Mouse (Mus musculus): Measurements from ENCODE around the gene Pi4k2a. TPM values are rescaled to one million over a fixed set of nuclear protein-coding genes. Genes with fewer than 3 reads are reported as not detected.

Pi4k2a gene
- 29.0 and 29.6 TPM in 2 replicates for polyA plus RNA-seq (2015; fragmentation: Nextera tagmentation; extraction: Ambion mirVana)

GRCm38 (mm10) chr19:42089748-42090595 is at the start of gene Pi4k2a:
Gene Pi4k2a, plus strand, starts transcription at chr19:42090470.
- peak within 1 kb of the TSS; percentile 91 for H3K4me3 ChIP-seq
- peak; percentile 98 for ATAC-seq (ENCODE audit: low FRiP score, low read depth)
- H3K4me2 ChIP-seq (replicated peaks), result peak within 1 kb of the TSS; percentile 86
- H3K36me3 ChIP-seq, result peaks cover 15% of the 10 kb centered on the region
- peak within 1 kb of the TSS; percentile 86 for H3K27ac ChIP-seq
- peaks cover 29% of the 10 kb centered on the region for H3K4me1 ChIP-seq
- WGBS, result under 1% methylated on average over 55 of the region's 55 CpGs
- no peaks in the 10 kb centered on the region for H3K9me3 ChIP-seq
- H3K9ac ChIP-seq, result peak within 1 kb of the TSS; percentile 91
- no peaks in the 10 kb centered on the region for H3K27me3 ChIP-seq

GRCm38 (mm10) chr19:42043988-42044387 is 46.3 kb upstream of the Pi4k2a start:
- no peaks in the 10 kb centered on the region; the same call in 1 of the 2 replicates for H3K9me3 ChIP-seq
- no peaks in the 10 kb centered on the region for H3K36me3 ChIP-seq
- peaks cover 13% of the 10 kb centered on the region for H3K4me1 ChIP-seq
- no peak overlapping the region for H3K9ac ChIP-seq
- no peak overlapping the region for H3K4me2 ChIP-seq (replicated peaks)
- no peak overlapping the region for H3K4me3 ChIP-seq
- no peak overlapping the region for H3K27ac ChIP-seq
- peaks cover 9% of the 10 kb centered on the region for H3K27me3 ChIP-seq
- WGBS, result 93% methylated on average over 6 of the region's 6 CpGs
- ATAC-seq (ENCODE audit: low FRiP score, low read depth), result no peak

GRCm38 (mm10) chr19:42045269-42046102 is 44.8 kb upstream of the Pi4k2a start, which contains the start of gene Hoga1:
Gene Hoga1, plus strand, starts transcription at chr19:42045610.
- peak within 1 kb of the TSS; percentile 64 for H3K4me2 ChIP-seq (replicated peaks)
- H3K27me3 ChIP-seq, result peaks cover 1% of the 10 kb centered on the region; the same call in 1 of the 2 replicates
- peak within 1 kb of the TSS; percentile 53; the same call in 1 of the 2 replicates for H3K9ac ChIP-seq
- ATAC-seq (ENCODE audit: low FRiP score, low read depth), result peak; percentile 90
- no peak within 1 kb of the TSS for H3K27ac ChIP-seq
- H3K36me3 ChIP-seq, result no peaks in the 10 kb centered on the region
- peak within 1 kb of the TSS; percentile 40 for H3K4me3 ChIP-seq
- no peaks in the 10 kb centered on the region; the same call in 1 of the 2 replicates for H3K9me3 ChIP-seq
- peaks cover 10% of the 10 kb centered on the region for H3K4me1 ChIP-seq
- WGBS, result 22% methylated on average over 23 of the region's 23 CpGs

GRCm38 (mm10) chr19:42050251-42050650 is 40.0 kb upstream of the Pi4k2a start:
- H3K4me1 ChIP-seq, result peaks cover 10% of the 10 kb centered on the region
- no peak overlapping the region for H3K9ac ChIP-seq
- WGBS, result 85% methylated on average over 1 of the region's 1 CpGs
- ATAC-seq (ENCODE audit: low FRiP score, low read depth), result no peak
- no peaks in the 10 kb centered on the region for H3K27me3 ChIP-seq
- no peaks in the 10 kb centered on the region for H3K9me3 ChIP-seq
- H3K27ac ChIP-seq, result no peak overlapping the region
- H3K4me2 ChIP-seq (replicated peaks), result no peak overlapping the region
- no peak overlapping the region for H3K4me3 ChIP-seq
- no peaks in the 10 kb centered on the region for H3K36me3 ChIP-seq

- Histone ChIP-seq H3K4me1 (peaks cover under 1% of the 10 kb centered on the region; the same call in 1 of the 2 replicates), H3K36me3 (no peaks in the 10 kb centered on the region), H3K27ac (no peak overlapping the region), H3K4me2 (replicated peaks) (no peak overlapping the region), H3K4me3 (no peak overlapping the region), H3K27me3 (no peaks in the 10 kb centered on the region), H3K9me3 (no peaks in the 10 kb centered on the region), H3K9ac (no peak overlapping the region)
- ATAC-seq (ENCODE audit: low FRiP score, low read depth), result no peak
- 83% methylated on average over 3 of the region's 3 CpGs for WGBS
These were observed 38.9 kb upstream of the Pi4k2a start for GRCm38 (mm10) chr19:42051351-42051750.

- no peak within 1 kb of the TSS for H3K4me3 ChIP-seq
- no peak for ATAC-seq (ENCODE audit: low FRiP score, low read depth)
- H3K27ac ChIP-seq, result no peak within 1 kb of the TSS
- no peaks in the 10 kb centered on the region for H3K36me3 ChIP-seq
- WGBS, result 69% methylated on average over 4 of the region's 4 CpGs
- no peak within 1 kb of the TSS for H3K4me2 ChIP-seq (replicated peaks)
- no peak within 1 kb of the TSS for H3K9ac ChIP-seq
- H3K9me3 ChIP-seq, result no peaks in the 10 kb centered on the region
- no peaks in the 10 kb centered on the region for H3K4me1 ChIP-seq
- no peaks in the 10 kb centered on the region for H3K27me3 ChIP-seq
These were observed 38.3 kb upstream of the Pi4k2a start, which contains the start of gene 4933411K16Rik for GRCm38 (mm10) chr19:42051948-42052347. Gene 4933411K16Rik, plus strand, starts transcription at chr19:42052248.

GRCm38 (mm10) chr19:42054255-42054654 is 36.0 kb upstream of the Pi4k2a start:
- Histone ChIP-seq H3K9ac (no peak overlapping the region), H3K4me1 (no peaks in the 10 kb centered on the region), H3K36me3 (no peaks in the 10 kb centered on the region), H3K27ac (no peak overlapping the region), H3K4me2 (replicated peaks) (no peak overlapping the region), H3K4me3 (no peak overlapping the region), H3K27me3 (no peaks in the 10 kb centered on the region), H3K9me3 (no peaks in the 10 kb centered on the region)
- ATAC-seq (ENCODE audit: low FRiP score, low read depth), result no peak
- 81% methylated on average over 6 of the region's 6 CpGs for WGBS

- no peak overlapping the region for H3K4me2 ChIP-seq (replicated peaks)
- no peak for ATAC-seq (ENCODE audit: low FRiP score, low read depth)
- H3K27me3 ChIP-seq, result no peaks in the 10 kb centered on the region
- H3K27ac ChIP-seq, result no peak overlapping the region
- H3K36me3 ChIP-seq, result no peaks in the 10 kb centered on the region
- no peak overlapping the region for H3K4me3 ChIP-seq
- 44% methylated on average over 2 of the region's 2 CpGs for WGBS
- H3K4me1 ChIP-seq, result no peaks in the 10 kb centered on the region
- no peak overlapping the region for H3K9ac ChIP-seq
- no peaks in the 10 kb centered on the region for H3K9me3 ChIP-seq
These were observed 34.4 kb upstream of the Pi4k2a start for GRCm38 (mm10) chr19:42055881-42056280.

GRCm38 (mm10) chr19:42056719-42057409 is 33.4 kb upstream of the Pi4k2a start:
- 75% methylated on average over 6 of the region's 6 CpGs for WGBS
- H3K36me3 ChIP-seq, result no peaks in the 10 kb centered on the region
- H3K27ac ChIP-seq, result no peak overlapping the region
- no peaks in the 10 kb centered on the region for H3K4me1 ChIP-seq
- H3K4me3 ChIP-seq, result no peak overlapping the region
- no peaks in the 10 kb centered on the region for H3K9me3 ChIP-seq
- H3K4me2 ChIP-seq (replicated peaks), result no peak overlapping the region
- H3K27me3 ChIP-seq, result no peaks in the 10 kb centered on the region
- no peak for ATAC-seq (ENCODE audit: low FRiP score, low read depth)
- no peak overlapping the region for H3K9ac ChIP-seq

GRCm38 (mm10) chr19:42058426-42058825 is 31.8 kb upstream of the Pi4k2a start:
- ATAC-seq (ENCODE audit: low FRiP score, low read depth), result no peak
- Histone ChIP-seq H3K4me3 (no peak overlapping the region), H3K4me2 (replicated peaks) (no peak overlapping the region), H3K27ac (no peak overlapping the region), H3K27me3 (no peaks in the 10 kb centered on the region), H3K4me1 (no peaks in the 10 kb centered on the region), H3K9ac (no peak overlapping the region), H3K36me3 (no peaks in the 10 kb centered on the region), H3K9me3 (no peaks in the 10 kb centered on the region)
- WGBS, result 62% methylated on average over 7 of the region's 7 CpGs

GRCm38 (mm10) chr19:42061443-42061842 is 28.8 kb upstream of the Pi4k2a start:
- no peak overlapping the region for H3K4me2 ChIP-seq (replicated peaks)
- H3K9me3 ChIP-seq, result no peaks in the 10 kb centered on the region
- no peak for ATAC-seq (ENCODE audit: low FRiP score, low read depth)

More at GRCm38 (mm10) chr19:42061443-42061842, 28.8 kb upstream of the Pi4k2a start:
- Histone ChIP-seq H3K4me1 (no peaks in the 10 kb centered on the region), H3K9ac (no peak overlapping the region), H3K4me3 (no peak overlapping the region), H3K36me3 (no peaks in the 10 kb centered on the region), H3K27ac (no peak overlapping the region), H3K27me3 (no peaks in the 10 kb centered on the region)
- WGBS, result 92% methylated on average over 7 of the region's 7 CpGs
